Mouse (Mus musculus): Measurements from ENCODE around the gene E2f2.

The E2f2 gene

GRCm38 (mm10) chr4:136199562-136200292 is 27.5 kb downstream of the E2f2 start:
- CTCF ChIA-PET, result interaction anchor here (0.6 to 3.4 kb wide), 11 partner anchors 11 to 1479 kb away, joined by 3 to 19 read pairs (median 3); no protein-coding TSS in a partner anchor

GRCm38 (mm10) chr4:136202509-136202908 is 30.3 kb downstream of the E2f2 start:
- ChIA-PET CTCF (interaction anchor here (0.5 to 3.4 kb wide), 37 partner anchors 9 to 820 kb away, joined by 3 to 23 read pairs (median 4); no protein-coding TSS in a partner anchor), POLR2A (interaction anchor here in 3 of 4 experiments (0.6 to 2.5 kb wide), 11 partner anchors 9 to 417 kb away, joined by 3 to 6 read pairs (median 3); partner anchors contain the start of gene E2f2 (in 1 of the 3))

More at GRCm38 (mm10) chr4:136199562-136200292, 27.5 kb downstream of the E2f2 start:
- POLR2A ChIA-PET, result interaction anchor here in 2 of 4 experiments (0.6 to 3.5 kb wide), 7 partner anchors 17 to 186 kb away, joined by 3 to 12 read pairs (median 4); partner anchors contain the start of gene E2f2 (in 1 of the 2)

GRCm38 (mm10) chr4:136204775-136205174 is 32.6 kb downstream of the E2f2 start:
- CTCF ChIA-PET, result no interaction called here
- POLR2A ChIA-PET, result interaction anchor here in 2 of 4 experiments (1.0 to 3.1 kb wide), 3 partner anchors 11 to 98 kb away, joined by 3 to 17 read pairs (median 4); no protein-coding TSS in a partner anchor

- POLR2A ChIA-PET, result interaction anchor here (0.5 to 3.3 kb wide), 56 partner anchors 10 to 854 kb away, joined by 3 to 21 read pairs (median 4); partner anchors contain the start of genes Hnrnpr (in 2 of the 4), 6030445D17Rik (in 1 of the 4), E2f2 (in 1 of the 4) and Rpl11 (in 1 of the 4)
- CTCF ChIA-PET, result interaction anchor here (0.5 to 4.4 kb wide), 27 partner anchors 11 to 698 kb away, joined by 3 to 23 read pairs (median 4); partner anchors contain the start of gene Tcea3 (in 2 of the 4)
Measured at GRCm38 (mm10) chr4:136206033-136206893, 34.1 kb downstream of the E2f2 start, which contains the start of gene Asap3. TSS of gene Asap3 (plus strand) at chr4:136206365.

GRCm38 (mm10) chr4:136206943-136207342 is 34.7 kb downstream of the E2f2 start:
- POLR2A ChIA-PET, result interaction anchor here in 3 of 4 experiments (0.5 to 3.3 kb wide), 51 partner anchors 9 to 855 kb away, joined by 3 to 21 read pairs (median 4); partner anchors contain the start of genes Hnrnpr (in 2 of the 3), Rpl11 (in 2 of the 3), 6030445D17Rik (in 1 of the 3) and E2f2 (in 1 of the 3)
- CTCF ChIA-PET, result interaction anchor here (0.6 to 4.4 kb wide), 24 partner anchors 10 to 699 kb away, joined by 3 to 23 read pairs (median 4); no protein-coding TSS in a partner anchor

- POLR2A ChIA-PET, result interaction anchor here in 2 of 4 experiments (0.6 kb wide), 2 partner anchors 35 to 39 kb away, joined by 3 read pairs; partner anchors contain the start of gene E2f2 (in 1 of the 2)
- CTCF ChIA-PET, result interaction anchor here in 2 of 4 experiments (0.6 kb wide), 2 partner anchors 23 to 50 kb away, joined by 4 to 5 read pairs; no protein-coding TSS in a partner anchor
Measured at GRCm38 (mm10) chr4:136210931-136211330, 38.7 kb downstream of the E2f2 start.

GRCm38 (mm10) chr4:136213629-136214028 is 41.4 kb downstream of the E2f2 start:
- ChIA-PET CTCF (interaction anchor here in 1 of 4 experiments (1.2 kb wide), 1 partner anchor 13 kb away, joined by 3 read pairs; no protein-coding TSS in a partner anchor), POLR2A (interaction anchor here in 1 of 4 experiments (1.0 kb wide), 1 partner anchor 26 kb away, joined by 3 read pairs; no protein-coding TSS in a partner anchor)

- CTCF ChIA-PET, result interaction anchor here in 2 of 4 experiments (0.8 to 1.6 kb wide), 3 partner anchors 13 to 24 kb away, joined by 3 to 8 read pairs (median 4); no protein-coding TSS in a partner anchor
- POLR2A ChIA-PET, result interaction anchor here in 1 of 4 experiments (0.6 to 1.5 kb wide), 2 partner anchors 45 to 1399 kb away, joined by 3 to 4 read pairs; no protein-coding TSS in a partner anchor
Measured at GRCm38 (mm10) chr4:136214828-136215227, 42.6 kb downstream of the E2f2 start.

GRCm38 (mm10) chr4:136215576-136215975 is 43.4 kb downstream of the E2f2 start:
- ChIA-PET POLR2A (interaction anchor here in 1 of 4 experiments (1.3 to 1.9 kb wide), 4 partner anchors 9 to 44 kb away, joined by 3 to 8 read pairs (median 4); partner anchors contain the start of gene Asap3), CTCF (interaction anchor here in 2 of 4 experiments (0.6 to 1.6 kb wide), 2 partner anchors 9 to 23 kb away, joined by 3 to 8 read pairs; no protein-coding TSS in a partner anchor)

GRCm38 (mm10) chr4:136217063-136217462 is 44.9 kb downstream of the E2f2 start:
- ChIA-PET CTCF (interaction anchor here in 3 of 4 experiments (0.6 to 1.1 kb wide), 4 partner anchors 11 to 420 kb away, joined by 3 to 5 read pairs (median 4); partner anchors contain the start of gene Asap3 (in 1 of the 3)), POLR2A (interaction anchor here in 3 of 4 experiments (0.5 to 4.8 kb wide), 12 partner anchors 10 to 394 kb away, joined by 3 to 20 read pairs (median 3); partner anchors contain the start of gene Asap3 (in 2 of the 3))

- CTCF ChIA-PET, result interaction anchor here in 3 of 4 experiments (0.5 to 1.5 kb wide), 7 partner anchors 12 to 59 kb away, joined by 3 to 6 read pairs (median 3); partner anchors contain the start of gene Asap3 (in 1 of the 3)
- POLR2A ChIA-PET, result interaction anchor here in 3 of 4 experiments (0.6 to 4.8 kb wide), 7 partner anchors 9 to 287 kb away, joined by 3 to 20 read pairs (median 4); partner anchors contain the start of genes Asap3 (in 1 of the 3) and Rpl11 (in 1 of the 3)
Measured at GRCm38 (mm10) chr4:136218595-136219214, 46.5 kb downstream of the E2f2 start.

- CTCF ChIA-PET, result interaction anchor here in 2 of 4 experiments (0.6 to 1.4 kb wide), 10 partner anchors 11 to 150 kb away, joined by 3 to 6 read pairs (median 4); partner anchors contain the start of gene Asap3 (in 1 of the 2)
- POLR2A ChIA-PET, result interaction anchor here (0.6 to 4.8 kb wide), 19 partner anchors 12 to 337 kb away, joined by 3 to 20 read pairs (median 4); partner anchors contain the start of genes Asap3 (in 2 of the 4), Tcea3 (in 1 of the 4) and Zfp46 (in 1 of the 4)
Measured at GRCm38 (mm10) chr4:136220133-136220775, 48.1 kb downstream of the E2f2 start.

GRCm38 (mm10) chr4:136223549-136224239 is 51.5 kb downstream of the E2f2 start:
- CTCF ChIA-PET, result interaction anchor here in 1 of 4 experiments (1.3 kb wide), 1 partner anchor 16 kb away, joined by 5 read pairs; no protein-coding TSS in a partner anchor

GRCm38 (mm10) chr4:136224240-136224559 is 52.0 kb downstream of the E2f2 start:
- POLR2A ChIA-PET, result interaction anchor here in 1 of 4 experiments (0.6 to 1.0 kb wide), 2 partner anchors 23 to 266 kb away, joined by 3 to 4 read pairs; partner anchors contain the start of gene Tcea3
- CTCF ChIA-PET, result interaction anchor here in 2 of 4 experiments (0.7 to 1.3 kb wide), 2 partner anchors 9 to 16 kb away, joined by 3 to 5 read pairs; no protein-coding TSS in a partner anchor

More at GRCm38 (mm10) chr4:136223549-136224239, 51.5 kb downstream of the E2f2 start:
- POLR2A ChIA-PET, result no interaction called here
